Mouse (Mus musculus): ENCODE measurements around the gene Nexn. TPM values are rescaled to one million over a fixed set of nuclear protein-coding genes. Genes with fewer than 3 reads are reported as not detected.

Gene Nexn
- 7.8 and 9.2 TPM in 2 replicates for polyA plus RNA-seq (2012; rRNA removed)

GRCm38 (mm10) chr3:152266036-152266421 lies at the start of gene Nexn:
Gene Nexn (minus strand): TSS chr3:152266350.

DNA sequence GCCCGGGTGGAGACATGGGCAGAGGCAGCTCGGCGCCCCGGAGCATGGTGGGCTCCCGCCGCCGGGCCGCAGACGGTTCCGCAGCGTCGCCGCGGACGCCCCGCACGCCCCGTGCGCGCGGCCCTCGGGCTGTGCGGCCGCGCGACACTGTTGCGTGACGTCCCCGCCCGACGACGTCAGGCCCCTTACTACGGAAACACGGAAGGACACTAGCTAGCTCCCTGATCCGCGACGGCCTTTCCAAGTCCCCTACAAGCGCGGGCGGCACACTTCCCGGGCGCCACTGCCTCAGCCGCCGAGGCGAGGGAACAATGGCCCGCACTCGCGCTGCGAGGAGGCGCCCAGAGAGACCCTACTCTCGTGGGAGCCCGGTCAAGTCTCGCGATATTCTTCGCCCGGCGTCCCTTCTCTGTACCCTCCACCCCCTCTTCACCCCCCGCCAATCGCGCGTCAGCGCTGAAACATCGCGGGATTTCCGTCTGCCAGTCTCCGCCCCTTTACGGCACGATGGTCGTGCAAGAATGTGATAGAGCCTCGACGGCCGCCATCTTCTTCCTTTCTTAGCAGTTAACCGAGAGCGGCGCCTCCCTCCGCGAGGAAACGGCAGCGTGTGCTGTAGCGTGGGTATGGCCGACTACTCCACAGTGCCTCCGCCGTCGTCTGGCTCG lies 56.0 kb downstream of the Nexn start, which contains the start of the genes Dnajb4 and Fubp1:
TSS of gene Dnajb4 (minus strand) at position 336 of the 668 bp plus-strand sequence.
TSS of gene Fubp1 (plus strand) at position 456 of the 668 bp plus-strand sequence.

Other genes starting within 250 kb of the Nexn start
- 1.8 and 3.5 TPM in 2 replicates for gene Gipc2, start 100.1 kb downstream of the Nexn start, polyA plus RNA-seq (2012; rRNA removed)
- gene Dnajb4, start 56.0 kb downstream of the Nexn start, polyA plus RNA-seq (2012; rRNA removed): 17.7 and 21.7 TPM in 2 replicates
- 263 and 343 TPM in 2 replicates for gene Fubp1, start 55.9 kb downstream of the Nexn start, polyA plus RNA-seq (2012; rRNA removed)
- gene Miga1, start 74.1 kb upstream of the Nexn start, polyA plus RNA-seq (2012; rRNA removed): 18.2 and 24.3 TPM in 2 replicates
- 70.4 and 102 TPM in 2 replicates for gene Usp33, start 80.1 kb upstream of the Nexn start, polyA plus RNA-seq (2012; rRNA removed)
- gene Zzz3, start 129.1 kb upstream of the Nexn start, polyA plus RNA-seq (2012; rRNA removed): 33.6 and 43.0 TPM in 2 replicates

All from central nervous system, embryonic 11.5 days (tissue).